Mouse (Mus musculus): ENCODE data around the gene Cnbd2.

- no peak for TF ChIP-seq CTCF (IDR thresholded peaks at IDR 0.05; ENCODE audit: low read depth, low read length)
- TF ChIP-seq POLR2A (IDR thresholded peaks at IDR 0.05; ENCODE audit: borderline replicate concordance, low read depth, low read length), result no peak
These were observed 658 bp upstream of the Cnbd2 start for GRCm38 (mm10) chr2:156311441-156311840.

All from bone marrow macrophage, adult 2 months (primary cell).